Mouse (Mus musculus) adrenal gland, adult (tissue): ENCODE results near the gene Nxn.

Experiments used
- DNase-seq, 2 experiments: peaks; one replicate each; pipeline ENCODE4 v3.0.0; 2022 to 2023; ENCODE audit warnings: low spot score in 1 of 2; ENCODE audit not compliant: inconsistent age in 2 of 2

Gene Nxn

GRCm38 (mm10) chr11:76272440-76272839 lies 126.5 kb downstream of the Nxn start:
- DNase-seq = peak in 1 of 2 experiments; percentile 66

DNA sequence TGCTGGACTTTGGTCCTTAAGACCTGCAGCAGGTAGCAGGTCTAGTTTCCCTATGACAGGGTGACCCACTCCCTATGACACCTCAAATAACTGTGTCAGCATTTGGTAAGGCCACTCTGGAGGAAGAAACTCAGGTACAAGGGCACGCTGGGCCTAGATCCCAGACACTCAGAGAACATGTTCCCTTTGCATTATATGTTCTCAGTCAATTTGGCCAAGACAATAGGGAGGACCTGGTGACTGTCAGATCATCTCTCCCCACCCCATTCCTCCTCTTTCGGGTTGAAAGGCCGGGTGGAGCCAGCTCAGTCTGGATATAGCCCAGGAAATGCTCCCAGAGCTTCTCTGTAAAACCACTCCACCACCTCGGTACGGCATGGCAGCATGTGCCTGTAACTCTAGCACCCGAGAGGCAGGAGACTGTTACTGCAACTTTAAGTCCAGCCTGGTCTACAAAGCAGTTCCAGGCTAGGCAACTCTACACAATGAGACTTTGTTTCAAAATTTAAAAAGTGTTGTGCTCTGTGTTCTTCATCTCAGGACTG lies 130.3 kb downstream of the Nxn start:
- DNase-seq = no peak

DNA sequence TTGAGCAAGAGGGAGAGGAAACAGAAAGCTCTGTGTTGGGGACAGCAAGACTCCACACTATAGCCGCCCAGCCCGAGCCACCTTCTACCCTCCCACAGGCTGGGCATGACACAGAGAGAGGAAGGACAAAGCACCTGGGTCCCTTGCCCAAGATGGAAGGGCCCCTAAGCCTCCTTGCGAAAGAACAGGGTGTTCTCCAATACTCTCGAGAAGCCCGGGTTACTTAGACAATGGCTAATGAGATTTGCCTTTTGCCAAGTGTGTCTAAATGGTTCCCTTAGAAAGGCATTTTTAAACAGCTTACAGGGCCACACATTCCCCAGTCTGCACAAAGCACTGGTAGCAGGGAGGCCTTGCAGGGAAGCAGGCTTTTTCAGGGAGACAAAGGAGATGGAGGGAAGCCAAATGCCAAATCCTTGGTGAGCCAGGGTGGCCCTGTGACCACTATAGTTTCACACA lies 130.9 kb downstream of the Nxn start:
- peak in 1 of 2 experiments; percentile 57 for DNase-seq

DNA sequence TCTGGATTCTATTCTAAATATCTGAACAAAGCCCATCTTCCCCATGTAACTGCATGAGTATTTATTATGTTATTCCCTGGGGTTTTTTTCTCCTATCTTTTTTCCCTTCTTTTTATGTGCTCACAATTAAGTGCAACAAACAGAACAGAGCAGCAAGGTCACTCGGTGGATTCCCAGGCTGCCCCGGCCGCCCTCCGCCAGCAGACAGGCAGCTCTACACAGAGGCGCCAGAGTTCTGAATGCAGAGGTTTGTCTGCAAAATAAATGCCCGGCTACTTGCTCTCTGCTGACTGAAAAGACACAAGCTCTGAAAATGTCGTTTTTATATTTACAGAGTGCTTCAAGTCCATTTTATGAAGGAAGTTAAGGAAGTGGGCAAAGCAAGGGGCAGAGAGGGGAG lies 131.4 kb downstream of the Nxn start:
- DNase-seq = peak in 1 of 2 experiments; percentile 62

GRCm38 (mm10) chr11:76262611-76263351 lies 136.2 kb downstream of the Nxn start:
- DNase-seq = peak in 1 of 2 experiments; percentile 50

DNA sequence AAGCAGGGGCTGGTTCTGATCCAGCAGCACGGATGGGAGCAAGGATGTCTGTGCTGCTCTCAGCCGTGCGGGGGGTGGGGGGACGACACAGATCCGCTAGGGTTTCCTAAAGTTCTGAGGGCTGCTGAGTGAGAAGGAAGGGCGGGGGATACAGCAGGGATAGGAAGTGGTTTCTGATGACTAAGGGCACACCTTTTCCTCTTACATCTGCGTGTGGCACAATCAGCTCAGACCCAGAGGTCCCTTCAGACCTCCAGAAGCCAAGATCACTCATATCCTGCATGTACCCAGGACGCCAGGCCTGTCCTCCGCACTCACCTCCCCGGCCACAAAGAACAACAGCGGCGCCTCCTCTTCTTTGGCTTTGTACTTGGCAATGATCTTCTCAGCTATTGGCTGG lies 137.7 kb downstream of the Nxn start:
- no peak for DNase-seq

DNA sequence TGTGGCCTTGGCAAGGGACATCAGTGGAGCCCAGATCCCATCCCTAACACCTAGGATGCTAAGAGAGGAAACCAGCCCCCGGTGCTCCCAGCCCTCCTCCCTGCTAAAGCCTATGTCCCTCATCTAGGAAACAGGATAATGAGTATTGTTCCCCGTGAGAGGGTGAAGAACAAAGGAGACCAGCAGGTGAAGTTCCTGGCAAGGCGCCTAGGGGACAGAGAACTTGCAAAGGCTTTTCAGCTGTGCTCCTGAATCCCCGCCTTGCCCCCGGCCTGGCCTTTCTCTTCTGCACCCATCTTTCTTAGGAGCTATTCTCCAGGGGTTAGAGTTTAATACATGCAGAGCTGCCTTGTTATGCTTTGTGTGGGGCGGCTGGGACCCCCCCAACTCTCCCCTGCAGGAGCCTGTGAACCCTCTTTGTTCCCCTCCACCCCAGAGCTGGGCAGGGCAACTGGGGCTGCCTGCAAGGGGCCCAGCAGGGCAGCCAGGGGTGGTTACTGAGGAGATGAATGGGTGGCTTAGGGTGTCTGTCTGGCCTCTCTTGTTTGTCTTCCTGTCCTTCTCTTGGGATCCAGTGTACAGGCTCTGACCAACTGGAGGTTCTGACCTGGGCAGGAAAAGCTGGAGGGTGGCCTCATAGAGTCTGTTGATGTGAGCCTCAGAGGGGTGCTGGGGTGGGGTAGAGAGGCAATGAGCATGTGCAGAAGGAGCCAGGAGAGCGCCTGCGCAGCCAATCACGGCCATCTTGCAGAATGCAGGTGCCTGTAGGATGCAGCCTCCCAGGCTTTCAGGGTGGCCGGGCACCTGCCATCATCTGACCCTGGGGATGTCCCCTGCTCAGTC lies 138.5 kb downstream of the Nxn start:
- no peak for DNase-seq

- no peak for DNase-seq
Observed at GRCm38 (mm10) chr11:76258511-76258910, 140.4 kb downstream of the Nxn start.

DNA sequence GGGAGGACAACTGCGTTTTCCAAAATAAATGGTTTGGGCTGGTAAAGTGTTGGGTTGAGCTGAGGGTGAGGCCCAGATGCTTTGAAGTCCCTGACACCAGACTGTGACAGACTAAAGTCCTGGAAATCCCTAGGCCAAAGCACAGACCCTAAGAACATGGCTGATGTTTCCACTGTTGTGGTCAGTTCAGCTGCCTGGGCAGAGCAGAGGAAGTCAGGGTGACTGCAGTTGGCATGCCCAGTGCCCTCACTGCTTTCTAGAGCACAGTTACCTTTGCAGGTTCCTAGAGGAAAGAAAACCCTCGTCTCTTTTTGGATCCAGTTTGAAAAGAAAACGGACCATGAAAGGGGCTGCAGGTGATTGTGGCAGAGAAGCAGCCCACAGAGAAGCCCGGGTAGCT lies 141.6 kb downstream of the Nxn start:
- DNase-seq = no peak

DNA sequence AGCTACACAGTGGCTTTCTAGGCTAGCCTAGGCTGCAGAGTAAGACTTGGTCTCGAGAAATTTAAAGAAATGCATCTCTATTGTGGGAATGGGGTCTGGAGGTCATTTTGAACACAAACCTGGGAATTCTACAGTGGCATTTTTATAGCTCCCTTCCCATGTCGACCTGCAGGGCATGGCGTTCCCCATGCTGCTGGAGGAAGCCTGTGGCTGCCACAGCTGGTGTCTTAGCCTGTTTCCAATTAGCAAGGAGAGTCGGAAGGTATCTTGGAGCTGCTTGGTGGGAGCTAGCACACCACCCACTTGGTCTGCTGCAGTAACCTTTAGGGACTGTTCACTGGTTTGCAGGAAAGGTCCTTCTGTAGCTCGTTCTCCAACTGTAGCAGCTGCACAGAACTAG lies 142.8 kb downstream of the Nxn start:
- DNase-seq = no peak

- peak; percentile 61 to 88 for DNase-seq
Observed at GRCm38 (mm10) chr11:76255431-76256001, 143.4 kb downstream of the Nxn start.

DNA sequence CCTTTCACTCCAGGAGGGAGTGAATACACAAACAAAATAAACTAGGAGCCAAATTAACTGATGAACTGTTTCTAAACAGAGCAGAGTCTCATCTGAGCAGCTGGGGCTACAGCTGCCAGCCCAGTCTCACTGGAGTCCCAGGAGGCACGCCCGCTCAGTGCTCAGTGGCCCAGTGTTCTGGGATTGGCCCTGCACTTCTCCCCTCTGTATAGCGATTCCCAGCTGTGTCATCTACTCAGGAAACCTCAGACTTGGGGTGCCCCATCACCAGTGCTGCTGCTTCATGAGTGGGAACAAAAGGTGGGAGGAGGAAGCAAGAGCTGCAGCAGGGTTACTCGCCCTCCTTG lies 145.0 kb downstream of the Nxn start:
- DNase-seq = peak in 1 of 2 experiments; percentile 40

GRCm38 (mm10) chr11:76253145-76253917 lies 145.6 kb downstream of the Nxn start:
- DNase-seq = peak; percentile 85 to 96

- DNase-seq = no peak
Observed at GRCm38 (mm10) chr11:76252036-76252435, 146.9 kb downstream of the Nxn start.

GRCm38 (mm10) chr11:76247239-76247638 lies 151.7 kb downstream of the Nxn start:
- DNase-seq = no peak

DNA sequence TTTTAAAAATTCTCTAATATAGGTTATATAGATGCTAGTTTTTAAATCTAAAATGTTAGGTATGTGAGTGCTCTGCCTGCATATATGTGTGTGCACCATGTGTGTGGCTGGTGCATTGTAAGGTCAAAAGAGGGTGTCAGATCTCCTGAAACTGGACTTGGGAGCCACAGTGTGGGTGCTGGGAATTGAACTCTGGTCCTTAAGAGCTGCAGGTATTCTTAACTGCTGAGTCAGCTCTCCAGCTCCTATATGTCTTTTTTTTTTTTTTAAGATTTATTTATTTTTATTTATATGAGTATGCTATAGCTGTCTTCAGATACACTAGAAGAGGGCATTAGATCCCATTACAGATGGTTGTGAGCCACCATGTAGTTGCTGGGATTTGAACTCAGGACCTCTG lies 152.5 kb downstream of the Nxn start:
- no peak for DNase-seq

DNA sequence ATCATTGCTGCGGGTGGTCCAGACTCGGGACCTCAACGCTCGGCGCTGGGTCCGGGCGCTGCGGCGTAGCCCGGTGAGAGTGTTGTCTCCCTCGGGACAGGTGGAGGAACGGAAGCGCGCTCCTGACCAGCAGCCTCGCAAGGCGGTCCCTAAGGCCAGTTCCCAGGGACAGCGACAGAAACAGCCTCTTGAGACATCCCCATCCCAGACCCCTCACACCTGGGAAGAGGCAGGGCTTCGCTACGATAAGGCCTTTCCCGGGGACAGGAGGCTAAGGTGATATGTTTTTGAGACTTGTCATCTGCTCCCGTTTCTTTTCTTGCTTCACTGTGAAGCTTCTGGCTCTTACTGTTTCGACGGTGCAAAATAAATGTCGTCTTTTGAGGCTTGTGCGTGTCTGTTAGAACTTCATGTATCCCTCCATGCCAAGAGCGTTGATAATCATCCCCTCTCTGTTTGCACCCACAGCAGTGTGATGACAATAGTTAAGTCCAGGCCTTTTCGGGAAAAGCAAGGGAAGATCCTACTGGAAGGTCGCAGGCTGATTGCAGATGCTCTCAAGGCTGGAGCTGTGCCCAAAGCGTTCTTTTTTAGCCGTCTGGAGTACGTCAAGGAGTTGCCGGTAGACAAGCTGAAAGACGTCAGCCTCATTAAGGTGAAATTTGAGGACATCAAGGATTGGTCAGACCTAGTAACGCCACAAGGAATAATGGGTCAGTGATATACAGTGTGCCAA lies 155.0 kb downstream of the Nxn start:
- DNase-seq = peak in 1 of 2 experiments; percentile 48

GRCm38 (mm10) chr11:76242901-76243810 lies 155.8 kb downstream of the Nxn start, which contains the start of the genes Mrm3 and Glod4:
Gene Mrm3 (plus strand): TSS chr11:76243715.
Gene Glod4 (minus strand): TSS chr11:76243725.
- DNase-seq = peak; percentile 93 to 97

- DNase-seq = no peak
Observed at GRCm38 (mm10) chr11:76239750-76240149, 159.2 kb downstream of the Nxn start.
